Mouse (Mus musculus): Measurements from ENCODE around the gene Olfr1396.

Olfr1396 gene

DNA sequence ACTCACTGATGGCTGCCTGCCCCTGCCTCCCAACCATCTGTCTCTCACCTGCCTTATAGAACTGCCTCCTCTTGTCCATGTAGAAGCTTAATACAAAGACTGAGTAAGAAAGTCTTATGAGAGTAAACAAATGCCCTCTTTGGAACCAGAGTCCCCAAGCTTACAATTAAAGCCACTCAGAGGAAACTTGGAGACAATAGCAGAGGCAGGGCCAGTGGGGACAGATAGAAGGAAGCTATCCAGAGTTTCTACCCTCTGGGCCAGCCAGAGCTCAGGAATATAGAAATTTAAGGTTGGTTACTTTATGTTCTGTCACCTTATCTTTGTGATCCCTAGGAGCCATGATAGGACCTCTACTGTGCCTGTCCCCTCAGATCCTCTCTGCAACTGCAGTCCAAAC lies at the start of gene Olfr1396:
TSS of gene Olfr1396 (minus strand) at position 101 of the 400 bp plus-strand sequence.
- no peak for DNase-seq (ENCODE audit: low read depth, low spot score)

DNA sequence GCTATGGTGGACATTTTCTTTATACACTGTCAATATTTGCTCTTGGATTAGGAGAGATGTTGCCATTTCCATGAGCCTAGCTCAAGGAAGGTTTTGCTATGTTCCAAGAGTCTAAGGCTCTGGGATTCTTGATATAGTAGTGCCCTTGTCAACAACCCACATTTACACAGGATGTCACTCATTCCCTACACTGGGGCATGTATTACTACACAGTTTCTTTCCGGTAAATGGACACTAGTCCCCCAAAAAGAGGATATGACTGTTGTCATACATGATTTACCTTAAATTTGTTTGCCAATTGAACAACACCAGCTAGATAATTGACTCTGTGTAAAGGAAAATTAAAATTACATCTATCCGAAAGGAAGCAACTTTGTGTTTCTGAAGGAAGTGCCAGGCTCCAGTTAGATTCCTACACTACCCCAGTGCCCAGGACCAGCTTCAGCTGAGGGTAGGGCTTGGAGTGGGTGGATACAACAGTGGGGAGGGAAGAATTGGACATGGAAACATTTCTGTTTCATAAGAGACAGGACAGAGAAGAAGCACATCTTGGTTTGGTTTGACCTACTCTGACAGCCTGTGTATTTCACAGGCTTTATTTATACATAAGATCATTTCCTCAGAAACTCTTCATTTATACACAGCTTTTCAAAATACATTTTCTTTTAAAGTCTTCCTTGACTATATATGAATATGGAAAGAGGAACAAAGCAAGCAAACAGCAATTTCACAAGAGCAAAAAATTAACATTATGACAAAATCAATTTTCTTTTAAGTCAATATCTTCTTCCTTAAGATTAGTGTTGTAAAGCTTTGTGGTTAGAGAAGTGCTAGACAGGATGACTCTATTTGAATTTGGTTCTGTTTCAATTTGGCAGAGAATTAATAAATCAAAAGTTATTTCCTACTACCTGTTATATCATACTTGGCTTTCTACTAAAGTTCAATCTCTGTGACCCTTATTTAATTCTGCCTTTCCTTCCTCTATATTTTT lies 42.4 kb upstream of the Olfr1396 start:
- DNase-seq (ENCODE audit: low read depth, low spot score): no peak

DNA sequence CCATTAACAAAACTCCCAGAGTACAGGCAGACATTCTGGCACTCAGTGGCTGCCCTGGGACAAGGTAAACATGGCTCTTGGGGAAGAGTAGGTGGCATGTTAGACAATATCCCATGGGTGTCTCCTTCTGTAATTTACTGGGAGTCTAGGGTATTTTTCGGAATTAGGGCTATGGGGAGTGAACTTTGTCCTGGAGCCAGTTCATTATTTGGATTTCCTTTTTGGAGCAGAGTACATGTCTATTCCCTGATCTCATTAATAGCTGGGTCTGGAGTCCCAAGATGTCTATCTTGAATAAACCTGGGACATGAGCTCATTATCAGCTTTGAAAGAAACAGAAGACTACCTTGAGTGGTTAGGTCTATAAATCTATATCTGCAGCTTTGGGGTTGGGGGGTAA lies 39.4 kb upstream of the Olfr1396 start, which contains the start of gene Olfr1394:
TSS of gene Olfr1394 (plus strand) at position 301 of the 400 bp plus-strand sequence.
- no peak for DNase-seq (ENCODE audit: low read depth, low spot score)

DNA sequence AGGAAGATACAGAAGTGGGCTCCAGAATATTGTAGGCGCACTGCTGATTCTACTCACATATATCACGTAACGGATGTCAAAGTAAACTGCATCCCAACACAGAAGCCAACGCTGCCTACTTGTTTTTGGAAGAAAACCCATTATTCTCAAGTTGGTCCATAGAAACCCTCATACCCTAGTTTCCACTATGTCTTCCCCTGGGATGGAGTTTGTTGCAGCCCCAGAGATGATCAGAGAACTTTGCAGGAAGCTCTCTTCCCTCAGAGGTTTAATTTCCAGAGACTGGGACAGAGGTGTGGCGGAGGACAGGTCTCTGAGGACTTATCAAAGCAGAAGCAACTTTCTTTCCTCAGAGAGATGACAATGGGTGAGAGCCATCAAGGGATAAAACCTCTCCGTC lies 27.3 kb upstream of the Olfr1396 start, which contains the start of gene Olfr1395:
TSS of gene Olfr1395 (plus strand) at position 301 of the 400 bp plus-strand sequence.
- DNase-seq (ENCODE audit: low read depth, low spot score): no peak

DNA sequence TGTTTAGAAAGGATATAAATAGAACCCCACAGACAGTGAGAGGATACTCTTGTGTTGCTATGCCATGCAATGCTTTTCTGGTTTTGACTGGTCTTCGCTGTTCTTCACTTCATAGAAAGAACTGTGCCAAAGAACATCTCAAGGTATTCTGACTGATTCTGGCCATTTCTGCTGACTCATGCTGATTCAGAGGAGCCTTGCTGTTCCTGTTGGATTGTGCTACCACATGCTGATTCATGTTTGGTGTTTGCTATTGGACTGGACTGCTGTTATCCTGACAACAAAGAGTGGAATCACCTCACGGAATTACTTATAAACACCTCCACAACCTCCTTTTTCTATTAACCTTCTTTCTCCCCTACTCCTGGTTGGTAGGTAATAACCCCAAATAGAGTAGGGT lies 9.5 kb upstream of the Olfr1396 start:
- DNase-seq (ENCODE audit: low read depth, low spot score): no peak

DNA sequence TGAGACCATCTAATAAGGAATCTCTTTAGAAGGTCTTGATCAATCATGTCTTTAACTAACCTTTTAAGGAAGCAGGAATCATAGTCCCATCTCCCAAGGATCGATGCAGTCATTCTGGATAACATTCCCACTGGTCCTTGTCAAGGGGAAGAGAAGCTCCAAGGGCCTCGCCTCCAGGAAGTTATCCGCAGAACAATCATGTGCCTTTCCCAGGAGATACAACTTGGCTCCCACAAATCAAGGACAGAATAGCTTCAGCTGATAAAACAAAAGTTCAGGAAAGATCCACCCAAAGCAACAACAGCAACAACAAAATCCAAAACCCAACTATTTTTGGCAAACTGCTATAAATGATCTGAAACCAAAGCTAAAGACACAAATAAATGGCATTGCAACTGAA lies 5.0 kb upstream of the Olfr1396 start:
- DNase-seq (ENCODE audit: low read depth, low spot score): no peak

DNA sequence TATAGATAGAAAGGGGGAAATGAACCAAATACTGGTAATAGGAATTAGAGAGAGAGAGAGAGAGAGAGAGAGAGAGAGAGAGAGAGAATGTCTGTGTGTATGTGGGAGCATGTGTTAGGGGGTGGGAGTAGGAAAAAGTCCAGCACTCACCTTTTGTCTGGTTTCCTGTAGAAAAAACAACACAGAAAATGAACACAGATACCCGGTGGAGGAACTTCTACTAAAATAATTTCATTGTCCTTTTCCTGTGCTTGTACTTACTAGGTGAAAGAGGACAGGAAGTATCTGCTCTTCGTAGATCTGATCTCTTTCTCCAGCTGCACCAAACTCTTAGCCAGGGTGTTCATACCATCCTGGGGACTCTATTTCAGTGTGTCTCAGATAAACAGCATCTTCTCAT lies 516 bp downstream of the Olfr1396 start:
- DNase-seq (ENCODE audit: low read depth, low spot score): no peak

DNA sequence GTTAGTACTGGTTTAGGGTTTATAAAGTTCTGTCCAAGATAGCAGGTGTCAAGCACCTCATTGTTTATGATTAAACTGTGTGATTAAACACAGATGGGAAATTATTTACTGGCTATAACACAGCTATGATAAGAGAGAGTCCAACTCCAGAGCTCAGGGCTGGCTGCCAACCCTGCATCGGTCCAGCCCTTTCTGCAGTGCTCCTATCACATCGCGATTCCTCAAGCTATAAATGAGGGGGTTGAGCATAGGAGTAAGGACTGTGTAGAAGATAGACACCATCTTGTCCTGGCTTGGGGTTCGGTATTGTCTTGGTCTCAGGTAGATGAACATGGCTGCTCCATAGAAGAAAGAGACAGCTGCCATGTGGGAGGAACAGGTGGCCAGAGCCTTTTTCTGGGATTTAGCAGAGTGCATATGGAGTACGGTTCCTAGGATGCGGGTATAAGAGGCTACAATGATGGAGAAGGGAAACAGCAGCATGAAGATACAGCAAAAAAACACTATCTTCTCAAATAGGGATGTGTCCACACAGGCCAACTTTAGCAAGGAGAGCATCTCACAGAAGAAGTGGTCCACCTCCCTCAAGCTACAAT lies 2.0 kb downstream of the Olfr1396 start:
- DNase-seq (ENCODE audit: low read depth, low spot score): no peak

DNA sequence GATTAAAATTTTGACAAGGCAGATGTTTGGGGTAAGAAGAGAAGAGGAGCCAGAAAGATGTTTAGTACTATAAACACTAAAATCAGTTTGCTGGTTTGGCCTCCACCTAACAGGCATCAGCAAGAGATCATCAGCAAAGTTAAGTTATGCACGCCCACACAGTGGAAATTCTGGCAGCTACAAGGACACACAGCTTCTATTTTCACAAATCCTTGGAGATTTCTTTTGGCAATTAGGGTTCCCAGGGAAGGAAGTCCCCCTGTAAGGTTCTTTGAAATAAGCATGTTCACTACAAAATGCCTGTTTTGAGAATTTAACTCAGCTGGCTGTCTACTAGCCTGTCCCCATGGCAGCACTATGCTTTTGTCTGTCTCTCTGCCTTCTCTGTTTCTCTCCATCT lies 3.7 kb downstream of the Olfr1396 start:
- no peak for DNase-seq (ENCODE audit: low read depth, low spot score)

DNA sequence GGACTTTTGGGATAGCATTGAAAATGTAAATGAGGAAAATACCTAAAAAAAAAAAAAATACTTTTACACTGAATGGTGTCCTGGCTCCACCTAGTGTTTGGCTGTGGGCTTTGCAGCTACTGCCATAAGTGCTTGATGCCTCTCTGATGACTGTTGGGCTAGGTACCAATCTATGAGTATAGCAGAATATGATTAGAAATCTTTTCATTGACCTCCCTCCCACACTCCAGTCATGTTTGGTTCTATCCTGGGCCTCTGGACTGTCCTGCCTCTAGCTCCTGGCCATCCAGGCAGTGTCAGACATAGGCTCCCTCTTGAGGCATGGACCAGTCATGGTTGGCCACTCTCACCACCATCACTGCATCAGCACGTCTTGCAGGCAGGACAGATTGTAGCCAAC lies 5.8 kb downstream of the Olfr1396 start:
- peak; percentile 44 for DNase-seq (ENCODE audit: low read depth, low spot score)

DNA sequence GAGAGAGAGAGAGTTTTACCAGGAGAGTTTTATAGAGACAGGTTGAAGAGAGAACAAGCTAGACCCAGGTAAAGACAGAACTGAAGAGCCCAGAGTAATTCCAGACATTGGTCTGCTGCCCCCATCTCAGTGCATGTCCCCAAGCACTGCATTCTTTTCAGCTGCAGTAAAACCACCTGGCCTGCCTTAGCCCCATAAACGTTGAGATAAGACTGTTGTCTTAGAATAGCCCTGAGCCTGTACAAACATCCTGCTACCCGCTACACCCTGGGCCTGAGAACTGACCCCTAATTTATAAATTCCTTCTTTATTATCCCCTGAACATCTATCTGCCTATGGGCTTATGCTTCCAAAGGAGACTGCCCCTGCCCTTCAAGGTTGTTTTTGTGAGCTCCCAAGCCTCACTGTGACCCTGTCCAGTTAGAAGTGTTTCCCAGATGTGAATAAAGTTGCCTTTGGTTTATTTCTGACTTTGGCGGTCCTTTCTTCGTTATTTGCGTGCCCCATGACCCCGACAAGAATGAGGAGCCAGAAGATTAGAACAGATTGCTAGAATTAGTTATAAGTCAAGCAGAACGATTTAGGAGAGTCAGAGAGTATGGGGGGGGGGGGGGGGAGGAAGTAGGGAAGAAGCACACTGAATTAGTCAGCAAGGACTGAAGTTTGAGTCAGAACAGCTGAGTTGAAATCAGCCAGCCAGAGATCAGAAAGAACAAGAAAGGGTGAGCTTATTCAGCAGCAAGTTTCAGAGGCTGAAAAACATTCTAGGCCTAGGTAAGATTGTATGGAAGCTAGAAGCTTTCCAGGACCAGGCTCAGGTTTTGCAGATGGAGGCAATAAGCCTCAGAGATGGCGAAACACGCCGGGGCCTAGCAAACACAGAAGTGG lies 6.8 kb downstream of the Olfr1396 start:
- no peak for DNase-seq (ENCODE audit: low read depth, low spot score)

DNA sequence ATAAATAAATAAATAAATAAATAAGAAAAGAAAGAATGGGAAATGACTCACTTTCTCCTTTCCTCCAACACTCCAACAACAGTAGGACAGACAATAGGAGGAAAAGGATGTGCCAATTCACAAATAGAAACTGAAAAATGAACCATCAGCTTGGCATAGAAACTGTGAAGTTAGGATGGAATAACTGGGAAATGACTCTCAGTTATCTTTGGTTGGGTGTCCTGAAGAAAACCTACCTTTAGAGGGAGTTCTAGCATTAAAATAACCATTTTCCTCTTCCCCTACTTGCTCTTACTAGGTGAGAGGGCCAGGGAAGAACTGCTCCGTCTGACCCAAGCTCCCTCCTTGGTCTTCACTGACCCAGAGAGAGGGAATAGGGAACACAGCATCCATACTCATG lies 8.9 kb downstream of the Olfr1396 start:
- no peak for DNase-seq (ENCODE audit: low read depth, low spot score)

DNA sequence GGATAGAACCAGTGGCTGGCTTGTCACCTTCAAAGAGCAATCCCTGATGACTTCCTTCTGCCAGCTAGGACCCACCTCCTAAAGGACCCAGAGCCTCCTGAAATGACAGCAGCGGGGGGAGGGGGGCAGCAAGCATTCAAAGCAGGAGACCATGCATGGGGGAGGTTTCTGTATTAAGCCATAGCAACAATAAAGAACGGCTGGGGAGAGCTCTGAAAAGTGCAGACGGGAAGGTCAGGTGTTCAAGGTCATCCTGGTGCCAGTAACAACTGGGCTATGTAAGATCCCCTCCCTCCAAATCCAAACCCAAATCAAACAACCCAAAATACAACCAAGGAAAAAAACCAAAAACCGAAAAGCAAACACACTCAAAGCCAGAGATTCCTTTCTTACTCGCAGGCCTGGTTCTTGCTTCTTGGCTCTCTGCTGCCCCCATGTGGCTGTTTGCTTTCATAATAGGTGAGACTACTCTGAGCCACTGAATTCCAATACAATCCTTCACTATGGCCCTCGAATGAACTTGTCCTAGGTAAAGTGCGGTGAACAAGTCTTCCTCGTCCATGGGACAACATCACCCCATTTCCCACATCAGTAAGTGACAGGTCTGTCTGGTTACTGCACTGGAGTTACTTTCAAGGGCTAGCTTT lies 11.5 kb downstream of the Olfr1396 start:
- peak; percentile 89 for DNase-seq (ENCODE audit: low read depth, low spot score)

DNA sequence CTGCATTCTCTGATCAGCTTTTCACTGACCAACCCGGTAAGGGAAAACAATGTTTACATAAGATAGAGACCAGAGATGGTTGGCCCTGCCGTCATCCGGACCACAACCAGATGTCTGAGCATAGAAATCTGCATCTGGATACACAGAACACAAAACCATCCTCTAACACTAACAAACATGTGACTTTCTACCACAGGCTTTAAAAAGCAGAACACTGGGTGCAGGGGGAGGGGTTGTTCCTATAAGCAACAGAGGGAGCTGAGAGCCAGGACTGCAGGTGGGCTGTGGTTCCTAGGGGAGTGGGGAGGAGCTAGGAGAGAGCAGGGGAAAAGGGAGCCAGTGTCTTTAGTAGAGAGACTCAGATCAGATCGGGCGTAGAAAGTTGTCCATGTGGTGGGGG lies 13.2 kb downstream of the Olfr1396 start:
- no peak for DNase-seq (ENCODE audit: low read depth, low spot score)

DNA sequence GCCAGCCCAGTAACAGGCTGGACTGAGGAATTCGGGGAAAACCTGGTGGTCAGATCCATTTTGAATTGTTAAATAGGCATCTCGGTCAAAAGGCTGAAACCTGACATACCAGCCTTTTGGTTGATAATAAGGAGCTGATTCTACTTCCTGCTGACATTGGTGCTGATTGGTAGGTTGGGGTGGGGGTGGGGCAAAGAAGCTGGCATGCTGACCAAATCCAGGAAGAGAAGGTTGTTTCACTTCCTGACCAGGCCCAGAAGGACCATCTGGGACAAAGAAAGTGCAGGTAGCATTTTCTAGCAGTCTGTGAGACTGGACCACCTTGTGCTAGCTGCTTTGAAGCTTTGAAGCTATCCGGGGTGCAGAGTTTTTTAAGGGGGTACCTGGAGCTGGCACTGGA lies 14.3 kb downstream of the Olfr1396 start:
- no peak for DNase-seq (ENCODE audit: low read depth, low spot score)

DNA sequence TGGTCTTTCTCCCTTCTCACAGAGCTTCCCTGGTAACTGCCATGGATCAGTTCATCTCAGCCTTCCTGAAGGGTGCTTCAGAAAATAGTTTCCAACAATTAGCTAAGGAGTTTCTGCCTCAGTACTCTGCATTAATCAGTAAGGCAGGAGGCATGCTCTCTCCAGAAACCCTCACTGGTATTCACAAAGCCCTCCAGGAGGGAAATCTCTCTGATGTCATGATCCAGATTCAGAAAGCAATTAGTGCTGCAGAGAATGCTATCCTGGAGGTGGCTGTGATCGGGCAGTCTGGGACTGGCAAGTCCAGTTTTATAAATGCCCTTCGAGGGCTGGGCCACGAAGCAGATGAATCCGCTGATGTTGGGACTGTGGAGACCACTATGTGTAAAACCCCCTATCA lies 19.3 kb downstream of the Olfr1396 start:
- no peak for DNase-seq (ENCODE audit: low read depth, low spot score)

DNA sequence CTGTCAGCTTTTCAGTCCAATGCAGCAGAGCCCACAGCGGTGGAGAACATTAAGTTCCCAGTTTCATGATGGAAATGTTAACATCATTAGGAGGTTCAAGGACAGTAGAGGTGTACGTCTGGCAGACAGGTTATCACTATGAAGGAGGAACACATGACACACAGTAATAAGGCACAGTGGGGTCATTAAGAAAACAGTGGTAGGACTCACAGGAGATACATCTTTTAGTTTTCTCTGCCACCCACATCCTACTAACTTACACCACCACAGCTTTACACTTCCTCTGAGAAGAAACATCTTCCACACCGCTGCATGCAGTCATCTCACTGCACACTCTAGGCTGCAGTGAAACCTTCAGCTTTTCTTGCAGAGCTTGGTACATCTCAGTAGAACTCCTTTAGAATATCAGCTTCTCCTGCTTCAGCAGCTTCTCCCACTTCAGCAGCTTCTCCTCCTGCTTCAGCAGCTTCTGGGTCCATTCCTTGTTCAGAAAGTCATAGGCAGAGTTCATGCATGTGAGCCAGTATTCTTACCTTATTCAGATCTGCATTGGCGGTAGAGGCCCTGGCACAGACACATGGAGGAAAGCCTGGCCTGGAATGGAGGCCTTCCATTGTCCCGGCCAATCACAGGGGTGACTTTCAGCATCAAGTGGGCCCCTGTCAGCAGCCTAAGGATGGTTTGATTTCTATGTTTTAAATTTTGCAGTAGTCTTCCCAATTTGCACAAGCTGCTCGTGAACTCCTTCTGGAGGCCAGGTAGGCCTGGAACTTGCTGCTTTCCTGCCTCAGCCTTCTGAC lies 20.6 kb downstream of the Olfr1396 start:
- no peak for DNase-seq (ENCODE audit: low read depth, low spot score)

DNA sequence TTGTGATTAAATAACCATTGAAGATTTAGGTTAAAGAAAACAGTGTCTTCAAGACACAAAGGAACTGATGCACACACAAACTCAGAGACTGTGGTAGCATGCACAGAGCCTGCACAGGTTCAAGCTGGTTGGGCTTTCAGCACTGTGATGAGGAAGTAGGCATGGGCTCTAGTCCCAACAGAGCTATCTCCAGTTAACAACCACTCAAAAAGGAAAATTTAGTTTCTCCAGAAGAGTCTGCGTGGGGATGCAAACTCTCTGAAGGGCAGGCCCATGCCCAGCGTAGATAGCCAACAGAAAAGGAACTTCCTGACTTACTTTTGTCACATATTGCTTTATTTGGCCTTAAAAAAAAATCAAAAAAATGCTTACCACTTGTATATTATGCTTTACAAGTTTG lies 21.9 kb downstream of the Olfr1396 start:
- DNase-seq (ENCODE audit: low read depth, low spot score): no peak

DNA sequence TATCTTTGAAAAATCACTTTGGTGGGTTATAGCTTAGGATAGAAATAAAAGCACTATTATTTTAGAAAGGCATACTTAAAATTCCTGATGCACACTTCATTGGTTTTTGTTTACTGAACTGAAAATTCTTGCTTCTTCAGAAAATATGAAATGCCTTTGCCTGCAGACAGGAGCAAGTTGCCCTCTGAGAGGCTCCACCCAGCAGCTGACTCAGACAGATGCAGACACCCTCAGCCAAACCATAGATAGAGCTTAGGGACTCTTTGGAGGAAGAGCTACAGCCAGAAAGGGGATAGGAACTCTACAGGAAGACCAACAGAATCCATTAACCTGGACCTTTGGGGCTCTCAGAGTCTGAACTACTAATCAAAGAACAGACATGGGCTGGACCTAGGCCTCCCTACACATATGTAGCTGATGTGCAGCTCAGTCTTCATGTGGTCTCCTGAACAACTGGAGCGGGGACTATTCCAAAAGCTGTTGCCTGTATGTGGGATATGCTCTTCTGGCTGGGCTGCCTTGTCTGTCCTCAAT lies 22.6 kb downstream of the Olfr1396 start:
- DNase-seq (ENCODE audit: low read depth, low spot score): no peak

DNA sequence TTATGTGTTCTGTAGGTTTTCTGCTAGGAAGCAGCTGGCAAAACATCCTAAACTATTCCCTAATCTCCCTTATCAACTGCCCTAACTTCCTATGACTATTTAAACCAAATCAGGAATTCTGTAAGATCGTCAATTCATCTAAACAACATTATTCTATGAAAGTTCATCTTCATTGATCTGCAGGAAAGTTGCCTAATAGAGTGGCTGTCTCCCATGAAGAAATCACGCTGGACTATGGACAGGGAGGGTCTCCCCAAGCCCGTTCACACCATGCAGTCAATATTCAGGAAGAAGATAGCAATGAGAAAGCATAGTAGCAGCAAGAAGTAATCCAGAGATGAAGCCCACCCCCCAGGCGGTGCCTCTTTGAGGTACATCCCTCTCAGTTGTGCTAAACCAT lies 23.5 kb downstream of the Olfr1396 start:
- DNase-seq (ENCODE audit: low read depth, low spot score): no peak
